In the genomic region with DNA sequence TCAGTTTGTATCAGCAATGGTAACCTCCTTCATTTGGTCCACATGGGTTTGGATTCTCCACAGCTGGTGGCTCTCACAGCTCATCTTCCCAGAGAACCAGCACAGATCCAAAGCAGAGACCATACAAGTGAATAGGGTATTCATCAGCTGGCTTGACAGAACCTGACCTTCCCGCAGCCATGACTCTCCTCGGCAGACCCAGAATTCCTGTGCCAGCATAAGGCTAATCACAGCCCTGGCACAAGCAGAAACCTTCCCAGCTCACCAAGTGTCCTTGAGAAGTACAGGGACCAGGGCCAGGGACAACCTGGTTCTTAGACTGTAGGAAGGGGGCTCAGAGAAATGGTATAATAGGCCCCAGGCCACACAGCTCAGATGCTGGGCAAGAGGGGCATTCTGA, we compare ENCODE assay signal across 29 mouse cellular contexts. TPM values are rescaled to one million over a fixed set of nuclear protein-coding genes. Genes with fewer than 3 reads are reported as not detected.
"Had no signal": no experiment of that assay in that cellular context is flagged by ENCODE, and none has a peak within 500 bp of the region (broad histone marks: within the 10 kb centered on the region; RNA-seq: fewer than 3 reads in every experiment).

No protein-coding gene starts in this region.

- H3K27ac ChIP-seq: gastrocnemius, adult 2 months; heart, embryonic 10.5 days; hindbrain, embryonic 10.5 days; hindbrain, embryonic 12.5 days; hindbrain, embryonic 14.5 days; intestine, embryonic 15.5 days; kidney, embryonic 15.5 days; kidney, postnatal 0 days; limb, embryonic 13.5 days; limb, embryonic 15.5 days; liver, embryonic 12.5 days; liver, embryonic 14.5 days had no signal

- ATAC-seq: hindbrain, embryonic 16.5 days; inflammation-experienced regulatory T-cells, adult 6 months; intestine, embryonic 15.5 days; liver, embryonic 12.5 days had no signal

- H3K9ac ChIP-seq: heart, embryonic 12.5 days; hindbrain, embryonic 12.5 days; hindbrain, embryonic 14.5 days; intestine, embryonic 15.5 days; kidney, embryonic 15.5 days; limb, embryonic 13.5 days; limb, embryonic 15.5 days; liver, embryonic 12.5 days; liver, embryonic 14.5 days had no signal

- H3K36me3 ChIP-seq: heart, embryonic 10.5 days; heart, embryonic 12.5 days; hindbrain, embryonic 10.5 days; hindbrain, embryonic 12.5 days; intestine, embryonic 15.5 days; kidney, embryonic 15.5 days; limb, embryonic 13.5 days; limb, embryonic 15.5 days; liver, embryonic 12.5 days had no signal

- H3K4me3 ChIP-seq: gastrocnemius, adult 2 months; heart, embryonic 10.5 days; heart, embryonic 12.5 days; hindbrain, embryonic 10.5 days; hindbrain, embryonic 12.5 days; intestine, embryonic 15.5 days; kidney, embryonic 15.5 days; limb, embryonic 13.5 days; limb, embryonic 15.5 days; liver, embryonic 12.5 days had no signal

- DNase-seq: gastrocnemius, adult 2 months; gastrocnemius, postnatal 10 days; gastrocnemius, postnatal 25 days; heart, adult 18-20 months; heart, postnatal 10 days; heart, postnatal 4 days; kidney, adult 11 months; kidney, adult 2 months; kidney, adult 9 months; kidney, postnatal 14 days; kidney, postnatal 36 days; layer of hippocampus, adult 9-11 months; left cerebral cortex, postnatal 4 days; lung, adult 18-20 months had no signal

- H3K4me2 ChIP-seq: heart, embryonic 12.5 days; hindbrain, embryonic 12.5 days; hindbrain, embryonic 14.5 days; intestine, embryonic 15.5 days; kidney, embryonic 15.5 days; limb, embryonic 13.5 days; limb, embryonic 15.5 days; liver, embryonic 12.5 days had no signal

- H3K27me3 ChIP-seq: intestine, embryonic 15.5 days had no signal

- H3K9me3 ChIP-seq: heart, embryonic 10.5 days; heart, embryonic 12.5 days; hindbrain, embryonic 10.5 days; hindbrain, embryonic 12.5 days; intestine, embryonic 15.5 days; kidney, embryonic 15.5 days; limb, embryonic 13.5 days; limb, embryonic 15.5 days; liver, embryonic 12.5 days had no signal

RNA-seq across cellular contexts. Expression of gene Shisal1, which starts 6.2 kb away (rescaled TPM):
- total RNA-seq: granulocyte monocyte progenitor cell, adult 5-6 weeks had no signal
- polyA plus RNA-seq: inflammation-experienced regulatory T-cells, adult 6 months had no signal
